Mouse (Mus musculus): Measurements from ENCODE around the gene Pah. TPM values are rescaled to one million over a fixed set of nuclear protein-coding genes. Genes with fewer than 3 reads are reported as not detected.
A peak's percentile ranks its signal among the peaks of the same experiment; 100 is the strongest.

Gene Pah
- polyA plus RNA-seq, 1 experiment from 2014 or later: not detected

- no peak for ATAC-seq (ENCODE audit: insufficient number of reproducible peaks, insufficient read depth, low FRiP score, low TSS enrichment)
- Histone ChIP-seq H3K27ac (no peak overlapping the region), H3K4me3 (peak overlapping the region; percentile 67), H3K27me3 (peaks cover 90% of the 10 kb centered on the region), H3K4me1 (peaks cover 15% of the 10 kb centered on the region), H3K4me2 (replicated peaks) (peak overlapping the region; percentile 99), H3K9me3 (no peaks in the 10 kb centered on the region), H3K36me3 (no peaks in the 10 kb centered on the region), H3K9ac (peak overlapping the region; percentile 62)
- under 1% methylated on average over 26 of the region's 26 CpGs for WGBS
These were observed 29.3 kb upstream of the Pah start for GRCm38 (mm10) chr10:87492332-87492660.

GRCm38 (mm10) chr10:87492661-87493551, 28.7 kb upstream of the Pah start:
- Histone ChIP-seq H3K27ac (0 out of 2 replicates have a peak overlapping the region, but pooled peaks have one; percentile 30), H3K9ac (peak overlapping the region; percentile 62), H3K27me3 (peaks cover 85% of the 10 kb centered on the region), H3K9me3 (0 out of 2 replicates have a peak, but pooled peaks cover 1% of the 10 kb centered on the region), H3K4me3 (peak overlapping the region; percentile 67), H3K4me2 (replicated peaks) (peak overlapping the region; percentile 99), H3K4me1 (peaks cover 15% of the 10 kb centered on the region), H3K36me3 (no peaks in the 10 kb centered on the region)
- ATAC-seq (ENCODE audit: insufficient number of reproducible peaks, insufficient read depth, low FRiP score, low TSS enrichment): peak; percentile 38; the same call in 1 of the 2 replicates
- under 1% methylated on average over 73 of the region's 90 CpGs for WGBS

GRCm38 (mm10) chr10:87493576-87493975, 28.0 kb upstream of the Pah start, which contains the start of gene Ascl1:
TSS of gene Ascl1 (minus strand) at chr10:87493660.
- peaks cover 84% of the 10 kb centered on the region for H3K27me3 ChIP-seq
- peak within 1 kb of the TSS; percentile 62 for H3K9ac ChIP-seq
- ATAC-seq (ENCODE audit: insufficient number of reproducible peaks, insufficient read depth, low FRiP score, low TSS enrichment): peak; percentile 10; the same call in 1 of the 2 replicates
- H3K4me2 ChIP-seq (replicated peaks): peak within 1 kb of the TSS; percentile 99
- H3K36me3 ChIP-seq: no peaks in the 10 kb centered on the region
- peaks cover 15% of the 10 kb centered on the region for H3K4me1 ChIP-seq
- 0 out of 2 replicates have a peak, but pooled peaks cover 4% of the 10 kb centered on the region for H3K9me3 ChIP-seq
- 0 out of 2 replicates have a peak within 1 kb of the TSS, but pooled peaks have one; percentile 30 for H3K27ac ChIP-seq
- WGBS: under 1% methylated on average over 32 of the region's 34 CpGs
- peak within 1 kb of the TSS; percentile 67 for H3K4me3 ChIP-seq

- 0 out of 2 replicates have a peak, but pooled peaks cover 4% of the 10 kb centered on the region for H3K9me3 ChIP-seq
- peaks cover 15% of the 10 kb centered on the region for H3K4me1 ChIP-seq
- no peak overlapping the region for H3K27ac ChIP-seq
- H3K4me2 ChIP-seq (replicated peaks): peak overlapping the region; percentile 99
- H3K27me3 ChIP-seq: peaks cover 84% of the 10 kb centered on the region
- H3K9ac ChIP-seq: no peak overlapping the region
- ATAC-seq (ENCODE audit: insufficient number of reproducible peaks, insufficient read depth, low FRiP score, low TSS enrichment): no peak
- peak overlapping the region; percentile 67 for H3K4me3 ChIP-seq
- H3K36me3 ChIP-seq: no peaks in the 10 kb centered on the region
- 0% methylated on average over 4 of the region's 4 CpGs for WGBS
These were observed 27.4 kb upstream of the Pah start for GRCm38 (mm10) chr10:87494176-87494575.

- Histone ChIP-seq H3K4me2 (replicated peaks) (peak overlapping the region; percentile 99), H3K4me3 (peak overlapping the region; percentile 67), H3K36me3 (no peaks in the 10 kb centered on the region), H3K9me3 (0 out of 2 replicates have a peak, but pooled peaks cover 4% of the 10 kb centered on the region), H3K9ac (peak overlapping the region; percentile 19; the same call in 1 of the 2 replicates), H3K4me1 (peaks cover 15% of the 10 kb centered on the region), H3K27ac (no peak overlapping the region), H3K27me3 (peaks cover 83% of the 10 kb centered on the region)
- no peak; the same call in 1 of the 2 replicates for ATAC-seq (ENCODE audit: insufficient number of reproducible peaks, insufficient read depth, low FRiP score, low TSS enrichment)
- under 1% methylated on average over 18 of the region's 18 CpGs for WGBS
These were observed 27.0 kb upstream of the Pah start for GRCm38 (mm10) chr10:87494596-87494995.

- Histone ChIP-seq H3K27ac (no peak overlapping the region), H3K27me3 (peaks cover 82% of the 10 kb centered on the region), H3K36me3 (no peaks in the 10 kb centered on the region), H3K9ac (no peak overlapping the region), H3K9me3 (0 out of 2 replicates have a peak, but pooled peaks cover 4% of the 10 kb centered on the region), H3K4me2 (replicated peaks) (no peak overlapping the region), H3K4me1 (peaks cover 15% of the 10 kb centered on the region), H3K4me3 (no peak overlapping the region)
- WGBS: 94% methylated on average over 2 of the region's 2 CpGs
- no peak for ATAC-seq (ENCODE audit: insufficient number of reproducible peaks, insufficient read depth, low FRiP score, low TSS enrichment)
These were observed 24.5 kb upstream of the Pah start for GRCm38 (mm10) chr10:87497056-87497455.

GRCm38 (mm10) chr10:87500926-87501658, 20.5 kb upstream of the Pah start:
- H3K4me3 ChIP-seq: no peak overlapping the region
- H3K9me3 ChIP-seq: 0 out of 2 replicates have a peak, but pooled peaks cover 4% of the 10 kb centered on the region
- no peak overlapping the region for H3K9ac ChIP-seq
- no peak overlapping the region for H3K27ac ChIP-seq
- ATAC-seq (ENCODE audit: insufficient number of reproducible peaks, insufficient read depth, low FRiP score, low TSS enrichment): no peak
- H3K27me3 ChIP-seq: peaks cover 60% of the 10 kb centered on the region
- no peaks in the 10 kb centered on the region for H3K36me3 ChIP-seq
- H3K4me1 ChIP-seq: no peaks in the 10 kb centered on the region
- 0 out of 2 replicates have a peak overlapping the region, but pooled peaks have one; percentile 9 for H3K4me2 ChIP-seq (replicated peaks)
- 15% methylated on average over 20 of the region's 20 CpGs for WGBS

- Histone ChIP-seq H3K27me3 (peaks cover 58% of the 10 kb centered on the region), H3K4me3 (no peak overlapping the region), H3K27ac (no peak overlapping the region), H3K4me2 (replicated peaks) (0 out of 2 replicates have a peak overlapping the region, but pooled peaks have one; percentile 9), H3K4me1 (no peaks in the 10 kb centered on the region), H3K9ac (no peak overlapping the region), H3K36me3 (no peaks in the 10 kb centered on the region), H3K9me3 (0 out of 2 replicates have a peak, but pooled peaks cover 4% of the 10 kb centered on the region)
- WGBS: 11% methylated on average over 7 of the region's 7 CpGs
- no peak for ATAC-seq (ENCODE audit: insufficient number of reproducible peaks, insufficient read depth, low FRiP score, low TSS enrichment)
These were observed 19.9 kb upstream of the Pah start for GRCm38 (mm10) chr10:87501659-87502042.

GRCm38 (mm10) chr10:87502283-87502682, 19.3 kb upstream of the Pah start:
- Histone ChIP-seq H3K9ac (no peak overlapping the region), H3K4me2 (replicated peaks) (no peak overlapping the region), H3K27me3 (peaks cover 52% of the 10 kb centered on the region), H3K27ac (no peak overlapping the region), H3K4me1 (no peaks in the 10 kb centered on the region), H3K36me3 (no peaks in the 10 kb centered on the region), H3K9me3 (0 out of 2 replicates have a peak, but pooled peaks cover 4% of the 10 kb centered on the region), H3K4me3 (no peak overlapping the region)
- no peak for ATAC-seq (ENCODE audit: insufficient number of reproducible peaks, insufficient read depth, low FRiP score, low TSS enrichment)
- 22% methylated on average over 5 of the region's 5 CpGs for WGBS

- Histone ChIP-seq H3K36me3 (no peaks in the 10 kb centered on the region), H3K9me3 (no peaks in the 10 kb centered on the region), H3K9ac (no peak overlapping the region), H3K27ac (no peak overlapping the region), H3K4me2 (replicated peaks) (no peak overlapping the region), H3K4me1 (no peaks in the 10 kb centered on the region), H3K4me3 (no peak overlapping the region), H3K27me3 (peaks cover 41% of the 10 kb centered on the region)
- 1% methylated on average over 10 of the region's 10 CpGs for whole genome bisulfite sequencing
- ATAC-seq (ENCODE audit: insufficient number of reproducible peaks, insufficient read depth, low FRiP score, low TSS enrichment): no peak
These were observed 17.6 kb upstream of the Pah start for GRCm38 (mm10) chr10:87503946-87504345.

GRCm38 (mm10) chr10:87508581-87508980, 13.0 kb upstream of the Pah start:
- Histone ChIP-seq H3K4me1 (no peaks in the 10 kb centered on the region), H3K9me3 (no peaks in the 10 kb centered on the region), H3K9ac (no peak overlapping the region), H3K27me3 (peaks cover under 1% of the 10 kb centered on the region; the same call in 1 of the 2 replicates), H3K27ac (no peak overlapping the region), H3K4me3 (no peak overlapping the region), H3K36me3 (no peaks in the 10 kb centered on the region), H3K4me2 (replicated peaks) (no peak overlapping the region)
- ATAC-seq (ENCODE audit: insufficient number of reproducible peaks, insufficient read depth, low FRiP score, low TSS enrichment): no peak
- 88% methylated on average over 4 of the region's 4 CpGs for WGBS
